Mouse (Mus musculus) adrenal gland, postnatal 25 days (tissue): ENCODE data around the gene Tcirg1. TPM values are rescaled to one million over a fixed set of nuclear protein-coding genes. Genes with fewer than 3 reads are reported as not detected.

Experiments used
- DNase-seq: peaks from one replicate; pipeline ENCODE4 v3.0.0; 2021; ENCODE audit warnings: mixed read lengths
- total RNA-seq: library from RNA; stranded (reverse); gene quantifications from 2 replicates; pipeline ENCODE4 v1.2.3, GENCODE M21; 2021

Tcirg1 gene
- total RNA-seq, 1 experiment from 2014 or later = 83.9 TPM

DNA sequence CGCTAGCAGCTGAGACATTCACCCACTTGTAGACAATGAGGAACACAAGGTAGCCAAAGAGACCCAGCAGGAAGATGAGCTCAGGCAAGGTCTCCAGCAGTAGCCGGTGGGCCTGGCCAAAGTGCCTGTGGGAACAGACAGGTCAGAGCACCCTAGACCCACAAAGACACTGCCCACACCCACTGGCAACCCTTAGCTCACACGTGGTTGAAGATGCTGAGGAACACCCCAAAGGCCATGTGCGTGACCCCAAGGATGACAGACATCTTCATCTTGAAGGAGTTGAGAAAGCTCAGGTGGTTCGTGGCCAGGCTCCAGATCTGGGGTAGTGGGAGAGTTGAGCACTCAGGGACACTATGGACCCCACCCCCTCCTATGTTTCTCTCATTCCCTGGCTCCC, 9.4 kb downstream of the Tcirg1 start:
- DNase-seq = no peak

DNA sequence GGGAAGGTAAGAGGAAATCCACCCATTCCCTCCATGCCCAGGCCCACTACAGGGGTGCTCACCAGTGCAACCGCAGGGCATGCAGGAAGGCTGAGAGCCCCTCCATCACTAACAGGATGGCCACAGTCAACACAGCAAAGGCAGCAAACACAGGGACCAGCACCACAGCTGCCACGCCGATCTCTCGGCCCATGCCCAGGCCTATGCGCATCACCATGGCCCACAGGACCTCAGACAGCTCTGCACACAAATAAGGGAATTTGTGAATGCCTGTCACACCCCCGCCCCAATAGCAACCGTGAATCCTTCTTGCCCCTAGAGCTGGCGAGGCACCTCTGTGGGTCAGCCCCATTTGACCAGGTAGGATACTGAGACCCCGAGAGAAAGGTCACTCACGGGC, 10.7 kb downstream of the Tcirg1 start:
- no peak for DNase-seq

GRCm38 (mm10) chr19:3895171-3895631, 11.7 kb downstream of the Tcirg1 start:
- no peak for DNase-seq

- DNase-seq = no peak
Measured at GRCm38 (mm10) chr19:3894294-3894693, 12.6 kb downstream of the Tcirg1 start.

DNA sequence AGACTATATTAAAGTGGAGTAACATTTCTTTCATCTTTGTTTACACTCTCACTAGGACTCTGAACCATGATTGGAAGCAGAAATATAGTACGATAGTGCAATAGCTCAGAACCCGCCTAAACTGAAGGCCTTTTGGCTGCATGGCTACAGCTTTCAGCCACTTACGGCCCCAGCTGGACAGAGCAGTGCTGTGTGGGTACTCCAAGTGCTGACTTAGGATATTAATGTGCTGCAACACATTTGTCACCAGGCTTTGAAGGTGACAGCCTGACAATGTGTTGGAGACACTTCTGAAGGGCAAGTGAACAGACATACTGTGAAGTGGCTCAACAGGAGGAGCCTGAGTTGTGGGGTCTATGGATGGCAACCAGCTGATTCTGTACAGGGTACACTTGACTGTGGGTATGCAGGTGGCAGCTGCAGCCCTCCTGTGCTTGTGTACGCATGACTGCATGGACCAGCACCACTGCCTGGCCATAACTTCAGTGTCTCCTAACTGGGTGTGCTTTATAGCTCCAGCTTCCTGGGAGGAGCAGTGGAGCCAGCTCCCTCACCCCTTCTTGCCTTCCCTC, 13.3 kb downstream of the Tcirg1 start:
- no peak for DNase-seq

GRCm38 (mm10) chr19:3890181-3890580, 16.8 kb downstream of the Tcirg1 start:
- no peak for DNase-seq

DNA sequence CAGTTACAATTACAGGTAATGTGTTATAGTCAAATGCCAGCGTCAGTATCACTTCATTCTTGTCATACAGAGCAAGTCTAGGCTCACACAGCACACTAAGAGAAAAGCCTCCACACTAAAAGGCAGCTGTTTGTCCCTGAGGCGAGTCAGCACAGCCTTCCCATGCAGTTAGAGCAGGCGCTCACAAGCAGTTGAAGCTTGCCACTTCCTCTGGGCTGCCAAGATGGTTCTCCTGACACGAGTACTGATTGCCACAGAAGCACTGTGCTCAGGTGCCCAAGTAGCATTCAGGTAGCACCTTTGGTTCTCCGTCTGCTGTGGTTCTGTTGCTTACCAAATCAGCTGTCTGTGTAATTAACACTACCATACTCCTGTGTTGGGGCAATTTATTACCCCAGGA, 17.8 kb downstream of the Tcirg1 start:
- no peak for DNase-seq

DNA sequence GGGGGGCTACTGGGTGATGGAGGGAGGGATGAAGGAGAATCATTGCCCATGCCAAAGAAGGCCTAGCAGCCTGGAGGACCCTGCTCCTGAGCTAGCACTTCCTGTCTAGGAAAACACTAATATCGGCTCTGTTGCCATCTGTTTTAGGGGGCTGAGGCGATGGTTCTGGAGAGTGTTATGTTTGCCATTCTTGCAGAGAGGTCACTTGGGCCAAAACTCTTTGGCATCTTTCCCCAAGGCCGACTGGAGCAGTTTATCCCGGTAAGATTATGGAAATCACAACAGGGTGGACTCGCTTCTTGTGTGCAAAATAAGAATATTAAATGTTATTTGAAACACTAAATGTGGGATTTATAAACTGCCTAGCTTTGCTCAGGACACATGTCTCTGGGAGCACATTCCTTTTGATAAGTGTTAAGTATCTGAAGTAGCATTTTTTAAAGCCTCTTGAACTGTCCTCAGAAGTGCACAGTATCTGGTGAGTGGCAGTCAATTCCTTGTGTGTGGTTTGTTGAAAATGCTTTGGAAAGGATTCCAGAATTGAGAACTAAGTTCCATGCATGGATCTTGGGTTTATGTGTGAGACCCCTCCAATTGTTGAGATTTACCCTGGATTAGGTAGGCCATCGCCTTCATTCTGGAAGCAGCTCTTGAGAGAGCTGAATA, 22.5 kb downstream of the Tcirg1 start:
- no peak for DNase-seq

- no peak for DNase-seq
Measured at GRCm38 (mm10) chr19:3882214-3882613, 24.7 kb downstream of the Tcirg1 start.

GRCm38 (mm10) chr19:3880054-3880848, 26.7 kb downstream of the Tcirg1 start:
- DNase-seq = no peak

DNA sequence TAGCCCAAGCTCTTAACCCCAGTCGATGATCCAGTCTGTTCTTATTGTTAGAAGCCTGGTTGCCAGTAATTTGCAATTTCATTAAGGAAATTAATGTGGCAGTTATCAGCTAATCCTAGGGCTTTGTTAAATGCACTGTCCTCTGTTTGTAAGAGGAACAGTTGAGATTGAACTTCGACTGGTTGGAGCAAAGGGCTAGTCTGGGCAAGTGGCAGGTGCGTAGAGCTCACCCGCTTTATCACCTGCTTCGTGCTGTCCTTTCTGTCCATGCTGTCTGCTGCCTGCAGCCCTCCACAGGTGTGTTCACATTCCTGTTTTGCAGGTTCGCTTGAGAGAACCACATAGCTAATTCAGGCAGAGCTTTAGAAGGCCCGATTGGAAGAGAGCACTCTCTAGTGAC, 31.9 kb downstream of the Tcirg1 start:
- no peak for DNase-seq

DNA sequence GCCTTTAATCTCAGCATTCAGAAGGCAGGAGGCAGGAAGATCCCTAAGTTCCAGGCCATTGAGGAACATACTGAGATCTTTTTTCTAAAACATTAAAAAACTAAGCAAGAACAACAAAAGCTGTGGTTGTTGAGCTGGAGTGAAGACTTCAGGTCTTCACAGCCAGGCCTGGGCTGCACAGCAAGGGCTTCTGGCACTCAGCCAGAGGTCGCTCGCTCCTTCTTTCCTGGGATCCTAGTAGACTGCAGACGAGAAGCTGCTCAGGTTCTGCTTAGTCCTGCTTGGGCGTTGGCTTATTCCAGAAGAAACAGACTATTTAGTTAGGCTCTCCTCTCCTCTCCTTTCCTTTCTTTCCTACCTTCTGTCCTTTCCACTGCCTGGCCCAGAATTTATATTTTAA, 34.6 kb downstream of the Tcirg1 start:
- peak; percentile 58 for DNase-seq

GRCm38 (mm10) chr19:3871468-3871867, 35.5 kb downstream of the Tcirg1 start:
- DNase-seq = no peak

- DNase-seq = no peak
Measured at GRCm38 (mm10) chr19:3868290-3868689, 38.6 kb downstream of the Tcirg1 start.

GRCm38 (mm10) chr19:3864960-3865359, 42.0 kb downstream of the Tcirg1 start:
- no peak for DNase-seq

DNA sequence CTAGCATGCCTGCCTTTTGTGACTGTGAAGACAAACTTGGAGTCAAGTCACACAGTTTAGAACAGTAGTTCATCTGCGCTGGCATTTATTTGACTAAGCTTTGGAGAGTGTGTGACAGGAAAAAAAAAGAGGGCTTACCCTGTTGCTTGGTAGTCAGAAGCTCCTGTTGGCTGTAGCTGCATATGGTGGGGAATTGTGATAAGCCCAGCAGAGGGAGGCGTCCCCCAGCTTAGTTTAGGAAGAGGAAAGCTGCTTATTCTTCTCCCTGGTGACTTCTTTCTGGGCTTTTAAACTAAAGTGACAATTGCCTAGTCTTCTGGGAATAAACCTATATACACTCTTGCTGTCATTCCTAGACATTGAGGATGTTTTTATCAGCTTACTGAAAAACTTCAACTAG, 44.2 kb downstream of the Tcirg1 start:
- DNase-seq = no peak

DNA sequence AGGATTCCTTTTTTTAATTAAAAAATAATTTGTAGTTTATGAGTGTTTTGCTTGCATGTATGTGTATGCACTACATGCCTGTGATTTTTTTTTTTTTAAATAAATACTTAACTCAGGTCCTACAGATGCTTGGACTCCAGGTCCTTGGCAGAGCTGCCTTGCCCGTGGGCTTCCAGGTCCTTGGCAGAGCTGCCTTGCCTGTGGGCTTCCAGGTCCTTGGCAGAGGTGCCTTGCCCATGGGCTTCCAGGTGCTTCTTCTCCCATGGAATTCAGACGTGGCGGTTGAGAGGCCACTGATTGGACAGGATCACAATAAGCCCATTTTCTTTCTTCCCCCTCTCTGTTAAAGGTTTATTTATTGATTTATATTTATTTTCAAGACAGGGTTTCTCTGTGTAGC, 49.7 kb downstream of the Tcirg1 start:
- DNase-seq = no peak

- DNase-seq = peak; percentile 29
Measured at GRCm38 (mm10) chr19:3855601-3856000, 51.3 kb downstream of the Tcirg1 start.

- no peak for DNase-seq
Measured at GRCm38 (mm10) chr19:3855091-3855490, 51.8 kb downstream of the Tcirg1 start.

DNA sequence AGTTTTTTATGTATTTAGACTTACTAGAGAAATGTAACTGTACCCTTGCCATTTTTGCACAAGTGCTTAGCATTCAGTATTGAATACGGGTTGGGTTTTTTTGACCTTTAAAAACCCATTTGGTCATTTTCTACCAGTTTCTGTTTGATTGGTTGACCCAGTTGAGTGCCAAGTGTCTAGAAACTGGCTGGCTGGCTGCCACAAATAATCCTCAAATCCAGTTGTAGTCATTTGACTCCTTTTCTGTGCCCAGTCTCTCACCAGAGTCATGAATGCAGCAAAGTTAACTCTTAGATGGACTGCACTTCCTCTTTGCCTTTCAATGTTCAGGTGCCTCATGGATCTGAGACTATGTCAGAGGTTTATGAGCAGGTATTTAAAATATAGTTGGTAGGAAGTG, 53.0 kb downstream of the Tcirg1 start:
- DNase-seq = peak; percentile 62

DNA sequence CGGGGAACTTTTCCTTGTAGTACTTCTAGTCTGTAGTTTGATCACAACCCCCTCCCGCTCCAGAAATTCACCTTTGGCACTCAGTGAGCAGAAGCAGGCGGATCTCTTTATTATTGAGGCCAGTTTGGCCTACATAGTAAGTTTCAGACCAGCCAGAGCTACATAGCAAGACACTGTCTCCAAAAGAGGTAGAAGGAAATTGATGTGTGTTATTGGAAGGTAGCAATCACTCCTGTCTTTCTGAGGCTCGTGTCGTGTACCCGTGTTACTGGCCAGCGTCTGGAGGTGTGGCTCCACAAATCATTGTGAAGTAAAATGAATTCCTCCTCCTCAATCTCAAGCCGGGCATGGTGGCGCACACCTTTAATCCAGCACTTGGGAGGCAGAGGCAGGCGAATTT, 53.8 kb downstream of the Tcirg1 start:
- no peak for DNase-seq

GRCm38 (mm10) chr19:3851979-3852681, 54.8 kb downstream of the Tcirg1 start:
- DNase-seq = peak; percentile 59

GRCm38 (mm10) chr19:3851502-3851962, 55.4 kb downstream of the Tcirg1 start, which contains the start of gene Chka:
Gene Chka (plus strand): TSS chr19:3851773.
- peak; percentile 98 for DNase-seq
